Mouse (Mus musculus) lung, postnatal 0 days (tissue): ENCODE results near the gene Pla2g3. TPM values are rescaled to one million over a fixed set of nuclear protein-coding genes. Genes with fewer than 3 reads are reported as not detected.

Source experiments
- ATAC-seq: fragments of 200-750 bp; cut with Nextera tagmentation; 2 replicates; pipeline ENCODE4 v1.8.0; 2017; ENCODE audit warnings: moderate library complexity
- DNase-seq: peaks from one replicate; pipeline ENCODE4 v3.0.0-alpha.2; 2016; ENCODE audit warnings: low spot score
- H3K27ac ChIP-seq: fragments of 300-500 bp; sonication (generic); 2 replicates; pipeline ENCODE4 v1.5.1; 2014; ENCODE audit warnings: antibody characterized with exemption, mild to moderate bottlenecking, low read length, mixed read lengths
- H3K27me3 ChIP-seq: fragments of 300-500 bp; sonication (generic); replicated peaks from 2 replicates; pipeline ENCODE4 v1.6.1; 2014; ENCODE audit warnings: low read length, mixed read lengths; ENCODE audit not compliant: insufficient read depth
- H3K36me3 ChIP-seq: fragments of 300-500 bp; sonication (generic); 2 replicates; pipeline ENCODE4 v1.6.1; 2014; ENCODE audit warnings: low read length, mixed read lengths; ENCODE audit not compliant: insufficient read depth
- H3K4me1 ChIP-seq: fragments of 300-500 bp; sonication (generic); 2 replicates; pipeline ENCODE4 v1.6.1; 2014; ENCODE audit warnings: antibody characterized with exemption, low read depth, low read length, mixed read lengths; ENCODE audit not compliant: insufficient read depth
- H3K4me2 ChIP-seq: fragments of 300-500 bp; sonication (generic); replicated peaks from 2 replicates; pipeline ENCODE4 v1.6.1; 2014; ENCODE audit warnings: low read depth, mild to moderate bottlenecking, low read length, moderate library complexity, mixed read lengths
- H3K4me3 ChIP-seq: fragments of 300-500 bp; sonication (generic); 2 replicates; pipeline ENCODE4 v1.5.1; 2014; ENCODE audit warnings: low read depth, low read length
- H3K9ac ChIP-seq: fragments of 300-500 bp; sonication (generic); replicated peaks from 2 replicates; pipeline ENCODE4 v1.6.1; 2014; ENCODE audit warnings: low read depth, mild to moderate bottlenecking
- H3K9me3 ChIP-seq: fragments of 300-500 bp; sonication (generic); 2 replicates; pipeline ENCODE4 v1.6.1; 2016; ENCODE audit warnings: low read length, mixed read lengths
- CTCF ChIP-seq: IDR thresholded peaks from 2 replicates; pipeline ENCODE4 v1.5.1; 2016; ENCODE audit warnings: antibody characterized with exemption, mild to moderate bottlenecking
- EP300 ChIP-seq: IDR thresholded peaks from 2 replicates; pipeline ENCODE4 v1.6.1; 2016; ENCODE audit warnings: antibody characterized with exemption, mild to moderate bottlenecking, control low read depth
- WGBS: fragments of 180-500 bp; shearing (Covaris S2); extraction: QIAGEN DNeasy Blood & Tissue Kit; methylation state at CpG from one replicate; pipeline ENCODE4 v1.1.7; 2014; 5-methylcytosine and 5-hydroxymethylcytosine counted together
- polyA plus RNA-seq: library from polyadenylated mRNA; unstranded; fragments of >200 nt; fragmentation: Nextera tagmentation; extraction: Ambion mirVana; gene quantifications from 2 replicates; pipeline ENCODE4 v1.2.1, GENCODE M21; 2015

Gene Pla2g3
- polyA plus RNA-seq, 1 experiment from 2014 or later: 0.29 TPM

GRCm38 (mm10) chr11:3521339-3522224 is 33.5 kb downstream of the Pla2g3 start:
- H3K4me1 ChIP-seq: no peaks in the 10 kb centered on the region
- 85% methylated on average over 23 of the region's 23 CpGs for WGBS
- ATAC-seq: no peak
- H3K27ac ChIP-seq: no peak overlapping the region
- H3K4me3 ChIP-seq: no peak overlapping the region
- 0 out of 2 replicates have a peak, but pooled peaks cover 2% of the 10 kb centered on the region for H3K27me3 ChIP-seq
- no peak for TF ChIP-seq EP300
- no peak for TF ChIP-seq CTCF
- peaks cover 30% of the 10 kb centered on the region for H3K36me3 ChIP-seq
- DNase-seq: no peak
- no peak overlapping the region for H3K9ac ChIP-seq
- no peaks in the 10 kb centered on the region for H3K9me3 ChIP-seq
- no peak overlapping the region for H3K4me2 ChIP-seq

GRCm38 (mm10) chr11:3522285-3523000 is 34.4 kb downstream of the Pla2g3 start:
- Histone ChIP-seq H3K9me3 (no peaks in the 10 kb centered on the region), H3K9ac (no peak overlapping the region), H3K27me3 (no peaks in the 10 kb centered on the region), H3K4me2 (no peak overlapping the region), H3K27ac (no peak overlapping the region), H3K4me1 (no peaks in the 10 kb centered on the region), H3K4me3 (no peak overlapping the region), H3K36me3 (peaks cover 36% of the 10 kb centered on the region)
- no peak for TF ChIP-seq CTCF
- TF ChIP-seq EP300: no peak
- no peak for DNase-seq
- WGBS: 87% methylated on average over 17 of the region's 17 CpGs
- ATAC-seq: no peak

GRCm38 (mm10) chr11:3523840-3524582 is 35.9 kb downstream of the Pla2g3 start:
- Histone ChIP-seq H3K36me3 (peaks cover 43% of the 10 kb centered on the region), H3K27me3 (no peaks in the 10 kb centered on the region), H3K4me2 (no peak overlapping the region), H3K4me1 (no peaks in the 10 kb centered on the region), H3K9ac (no peak overlapping the region), H3K9me3 (no peaks in the 10 kb centered on the region), H3K4me3 (no peak overlapping the region), H3K27ac (no peak overlapping the region)
- WGBS: 87% methylated on average over 7 of the region's 7 CpGs
- no peak for TF ChIP-seq EP300
- no peak for TF ChIP-seq CTCF
- ATAC-seq (no peak), DNase-seq (no peak)

- no peak for TF ChIP-seq CTCF
- no peak for TF ChIP-seq EP300
- no peaks in the 10 kb centered on the region for H3K9me3 ChIP-seq
- DNase-seq (no peak), ATAC-seq (no peak)
- H3K27me3 ChIP-seq: no peaks in the 10 kb centered on the region
- H3K27ac ChIP-seq: no peak overlapping the region
- no peak overlapping the region for H3K4me3 ChIP-seq
- 79% methylated on average over 4 of the region's 4 CpGs for whole genome bisulfite sequencing
- H3K9ac ChIP-seq: no peak overlapping the region
- H3K4me1 ChIP-seq: no peaks in the 10 kb centered on the region
- H3K36me3 ChIP-seq: peaks cover 49% of the 10 kb centered on the region
- no peak overlapping the region for H3K4me2 ChIP-seq
Measured at GRCm38 (mm10) chr11:3525560-3525959, 37.5 kb downstream of the Pla2g3 start.

- Histone ChIP-seq H3K27me3 (no peaks in the 10 kb centered on the region), H3K4me1 (no peaks in the 10 kb centered on the region), H3K36me3 (peaks cover 55% of the 10 kb centered on the region), H3K9ac (no peak overlapping the region), H3K4me2 (no peak overlapping the region), H3K9me3 (no peaks in the 10 kb centered on the region), H3K4me3 (no peak overlapping the region), H3K27ac (no peak overlapping the region)
- no peak for TF ChIP-seq EP300
- no peak for TF ChIP-seq CTCF
- no peak for ATAC-seq
- WGBS: 78% methylated on average over 9 of the region's 9 CpGs
- no peak for DNase-seq
Measured at GRCm38 (mm10) chr11:3526207-3526606, 38.1 kb downstream of the Pla2g3 start.
